Mouse (Mus musculus) MEL (cell line): ENCODE data around the gene Herc1. TPM values are rescaled to one million over a fixed set of nuclear protein-coding genes. Genes with fewer than 3 reads are reported as not detected.

Experiments
- DNase-seq: peaks from one replicate; pipeline ENCODE4 v3.0.0; 2011; ENCODE audit warnings: low read depth, low spot score
- H3K27ac ChIP-seq: 2 replicates; pipeline ENCODE4 v1.5.1; 2012; ENCODE audit warnings: low read depth, mild to moderate bottlenecking, control low read depth, low read length, moderate library complexity; ENCODE audit not compliant: control insufficient read depth
- H3K27me3 ChIP-seq, 2 experiments: fragments of 150-350 bp in 1 of 2; sonication (generic) in 1 of 2; 2 replicates each; pipeline ENCODE4 v1.6.1; 2012; ENCODE audit warnings: low read length in 2 of 2, mild to moderate bottlenecking in 2 of 2, improper control_type of control experiment in 1 of 2, moderate library complexity in 1 of 2; ENCODE audit not compliant: insufficient read depth in 2 of 2, control insufficient read depth in 1 of 2
- H3K36me3 ChIP-seq, 2 experiments: 2 replicates each; pipeline ENCODE4 v1.6.1; 2012 to 2014; ENCODE audit warnings: low read length in 2 of 2, improper control_type of control experiment in 1 of 2, inconsistent platforms in 1 of 2, mild to moderate bottlenecking in 1 of 2; ENCODE audit not compliant: insufficient read depth in 2 of 2, control insufficient read depth in 1 of 2
- H3K4me1 ChIP-seq, 2 experiments: fragments of 150-350 bp in 1 of 2; sonication (generic) in 1 of 2; 2 replicates each; pipeline ENCODE4 v1.6.1; 2012; ENCODE audit warnings: low read length in 2 of 2, improper control_type of control experiment in 1 of 2, mild to moderate bottlenecking in 1 of 2; ENCODE audit not compliant: insufficient read depth in 2 of 2, control insufficient read depth in 1 of 2
- H3K4me3 ChIP-seq, 2 experiments: fragments of 150-350 bp in 1 of 2; sonication (generic) in 1 of 2; 2 replicates each; pipeline ENCODE4 v1.5.1; 2012; ENCODE audit warnings: low read depth in 2 of 2, low read length in 2 of 2, mild to moderate bottlenecking in 2 of 2, moderate library complexity in 2 of 2, control low read depth in 1 of 2, improper control_type of control experiment in 1 of 2; ENCODE audit not compliant: control insufficient read depth in 1 of 2, insufficient read depth in 1 of 2
- H3K79me2 ChIP-seq: 2 replicates; pipeline ENCODE4 v1.6.1; 2012; ENCODE audit warnings: mild to moderate bottlenecking, low read length, moderate library complexity; ENCODE audit not compliant: control insufficient read depth, poor library complexity, insufficient read depth
- H3K9ac ChIP-seq: 2 replicates; pipeline ENCODE4 v1.6.1; 2012; ENCODE audit warnings: low read depth, mild to moderate bottlenecking, control low read depth, low read length, moderate library complexity; ENCODE audit not compliant: control insufficient read depth, poor library complexity, severe bottlenecking
- H3K9me3 ChIP-seq: fragments of 150-350 bp; sonication (generic); replicated peaks from 2 replicates; pipeline ENCODE4 v1.6.1; 2012; ENCODE audit warnings: mild to moderate bottlenecking, low read length, improper control_type of control experiment, moderate library complexity; ENCODE audit not compliant: insufficient read depth
- BHLHE40 ChIP-seq: IDR thresholded peaks from 2 replicates; pipeline ENCODE4 v1.6.1; 2012; ENCODE audit warnings: low read depth, mild to moderate bottlenecking, inconsistent platforms, low read length, improper control_type of control experiment, borderline replicate concordance
- CHD1 ChIP-seq: IDR thresholded peaks from 2 replicates; pipeline ENCODE4 v1.6.1; 2012; ENCODE audit warnings: low read depth, mild to moderate bottlenecking, inconsistent platforms, low read length, improper control_type of control experiment
- CHD2 ChIP-seq: IDR thresholded peaks from 2 replicates; pipeline ENCODE4 v1.6.1; 2011; ENCODE audit warnings: low read length, improper control_type of control experiment
- CTCF ChIP-seq, 3 experiments: IDR thresholded peaks in 2 of 3; conservative IDR thresholded peaks in 1 of 3; 2 replicates each; pipeline ENCODE4 v1.5.1; 2011 to 2012; ENCODE audit warnings: low read length in 3 of 3, low read depth in 2 of 3, mild to moderate bottlenecking in 2 of 3, improper control_type of control experiment in 1 of 3, inconsistent platforms in 1 of 3, mixed read lengths in 1 of 3, moderate library complexity in 1 of 3; ENCODE audit not compliant: control insufficient read depth in 1 of 3, insufficient read depth in 1 of 3, poor library complexity in 1 of 3, severe bottlenecking in 1 of 3
- E2F4 ChIP-seq: IDR thresholded peaks from 2 replicates; pipeline ENCODE4 v1.6.1; 2011; ENCODE audit warnings: low read depth, low read length, improper control_type of control experiment, borderline replicate concordance
- EP300 ChIP-seq, 2 experiments: IDR thresholded peaks; 2 replicates each; pipeline ENCODE4 v1.6.1; 2011; ENCODE audit warnings: improper control_type of control experiment in 2 of 2, low read length in 2 of 2, low read depth in 1 of 2, mild to moderate bottlenecking in 1 of 2
- ETS1 ChIP-seq: IDR thresholded peaks from 2 replicates; pipeline ENCODE4 v1.6.1; 2012; ENCODE audit warnings: low read depth, mild to moderate bottlenecking, inconsistent platforms, low read length, improper control_type of control experiment, moderate library complexity
- GABPA ChIP-seq: IDR thresholded peaks from 2 replicates; pipeline ENCODE4 v1.6.1; 2012; ENCODE audit warnings: low read depth, mild to moderate bottlenecking, inconsistent platforms, low read length, improper control_type of control experiment, moderate library complexity
- GATA1 ChIP-seq: IDR thresholded peaks from 2 replicates; pipeline ENCODE4 v1.6.1; 2011; ENCODE audit warnings: low read depth, low read length, improper control_type of control experiment
- HCFC1 ChIP-seq: IDR thresholded peaks from 2 replicates; pipeline ENCODE4 v1.6.1; 2012; ENCODE audit warnings: low read depth, mild to moderate bottlenecking, inconsistent platforms, low read length, improper control_type of control experiment, moderate library complexity
- JUND ChIP-seq: IDR thresholded peaks from 2 replicates; pipeline ENCODE4 v1.6.1; 2011; ENCODE audit warnings: low read depth, mild to moderate bottlenecking, improper control_type of control experiment, low read length
- KAT2A ChIP-seq: conservative IDR thresholded peaks from 2 replicates; pipeline ENCODE4 v1.6.1; 2012; ENCODE audit warnings: low read depth, low read length, improper control_type of control experiment, inconsistent platforms
- MXI1 ChIP-seq: IDR thresholded peaks from 2 replicates; pipeline ENCODE4 v1.6.1; 2011; ENCODE audit warnings: mild to moderate bottlenecking, low read depth, low read length, improper control_type of control experiment
- MYB ChIP-seq: IDR thresholded peaks from 2 replicates; pipeline ENCODE4 v1.6.1; 2011; ENCODE audit warnings: mild to moderate bottlenecking, low read depth, low read length, improper control_type of control experiment
- MYC ChIP-seq: IDR thresholded peaks from 2 replicates; pipeline ENCODE4 v1.6.1; 2011; ENCODE audit warnings: low read depth, mild to moderate bottlenecking, low read length, improper control_type of control experiment, moderate library complexity
- POLR2AphosphoS5 ChIP-seq: IDR thresholded peaks from 2 replicates; pipeline ENCODE4 v1.6.1; 2012; ENCODE audit warnings: low read depth, borderline replicate concordance, mild to moderate bottlenecking, inconsistent platforms, low read length, moderate library complexity, mixed read lengths
- TBP ChIP-seq: IDR thresholded peaks from 2 replicates; pipeline ENCODE4 v1.8.0; 2011; ENCODE audit warnings: low read depth, low read length, improper control_type of control experiment
- TCF12 ChIP-seq: IDR thresholded peaks from 2 replicates; pipeline ENCODE4 v1.6.1; 2014; ENCODE audit warnings: low read depth, mild to moderate bottlenecking, inconsistent platforms, low read length, improper control_type of control experiment, moderate library complexity
- UBTF ChIP-seq: IDR thresholded peaks from 2 replicates; pipeline ENCODE4 v1.6.1; 2012; ENCODE audit warnings: low read depth, mild to moderate bottlenecking, inconsistent platforms, low read length, improper control_type of control experiment, moderate library complexity, borderline replicate concordance; ENCODE audit not compliant: insufficient read depth
- ZNF384 ChIP-seq: IDR thresholded peaks from 2 replicates; pipeline ENCODE4 v1.6.1; 2012; ENCODE audit warnings: low read depth, mild to moderate bottlenecking, inconsistent platforms, low read length, improper control_type of control experiment
- polyA plus RNA-seq, 2 experiments: library from polyadenylated mRNA; stranded (reverse) in 1 of 2; unstranded in 1 of 2; fragments of >175 nt in 1 of 2; fragments of >200 nt in 1 of 2; gene quantifications; 2 replicates each; pipeline versions ENCODE4 v1.2.1 to v1.2.4; 2012; ENCODE audit warnings: low replicate concordance in 2 of 2, low read depth in 1 of 2; ENCODE audit not compliant: insufficient read length in 2 of 2, insufficient read depth in 1 of 2, missing spikeins in 1 of 2
- total RNA-seq: library from RNA; depleted of rRNA; stranded (reverse); fragments of 300-350 nt; gene quantifications from 2 replicates; pipeline ENCODE4 v1.2.3, GENCODE M21; 2012

The Herc1 gene
- total and polyA plus RNA-seq, 3 experiments: 22.7 to 28.8 (median 23.2) TPM

- H3K36me3 ChIP-seq: peaks cover 0 to 8% of the 10 kb centered on the region in 2 experiments; a peak in 2 of 4 replicates
- H3K27me3 ChIP-seq: peaks cover 0 to 3% of the 10 kb centered on the region in 2 experiments; a peak in 3 of 4 replicates
- no peak overlapping the region for H3K27ac ChIP-seq
- no peak overlapping the region for H3K9ac ChIP-seq
- H3K4me1 ChIP-seq: peaks cover 6 to 14% of the 10 kb centered on the region in 2 experiments
- H3K4me3 ChIP-seq: no peak overlapping the region
- DNase-seq: no peak
- no peaks in the 10 kb centered on the region; the same call in 1 of the 2 replicates for H3K79me2 ChIP-seq
- TF ChIP-seq UBTF: no peak
- no peak for TF ChIP-seq HCFC1
- no peak for TF ChIP-seq GATA1
- no peak for TF ChIP-seq ETS1
- no peak for TF ChIP-seq POLR2AphosphoS5
- TF ChIP-seq MYB: no peak
- no peak for TF ChIP-seq TBP
- no peak for TF ChIP-seq TCF12
- no peak for TF ChIP-seq E2F4
- no peak for TF ChIP-seq CTCF (IDR thresholded peaks at IDR 0.05 in 2 of 3, conservative IDR thresholded peaks at IDR 0.05 in 1 of 3; ENCODE audit: control insufficient read depth in 1 of 3, insufficient read depth in 1 of 3, low read depth in 2 of 3, low read length in 3 of 3, poor library complexity in 1 of 3, severe bottlenecking in 1 of 3)
- TF ChIP-seq CHD2: no peak
- no peak for TF ChIP-seq JUND
- no peaks in the 10 kb centered on the region for H3K9me3 ChIP-seq
Observed at GRCm38 (mm10) chr9:66308741-66309140, 41.5 kb upstream of the Herc1 start.

GRCm38 (mm10) chr9:66311458-66311857 is 38.8 kb upstream of the Herc1 start:
- H3K4me1 ChIP-seq: no peaks in the 10 kb centered on the region; a peak in 1 of 4 replicates
- DNase-seq: no peak
- H3K27ac ChIP-seq: no peak overlapping the region
- no peaks in the 10 kb centered on the region for H3K9me3 ChIP-seq
- no peak overlapping the region for H3K4me3 ChIP-seq
- H3K36me3 ChIP-seq: no peaks in the 10 kb centered on the region
- no peaks in the 10 kb centered on the region for H3K79me2 ChIP-seq
- TF ChIP-seq JUND (no peak), MXI1 (no peak), ZNF384 (no peak), CHD1 (no peak), CHD2 (no peak), TCF12 (no peak), GABPA (no peak), EP300 (IDR thresholded peaks at IDR 0.05; ENCODE audit: low read depth in 1 of 2, low read length in 2 of 2) (no peak), BHLHE40 (no peak), KAT2A (no peak), MYC (no peak)
- peaks cover 0 to 3% of the 10 kb centered on the region in 2 experiments; a peak in 3 of 4 replicates for H3K27me3 ChIP-seq
- H3K9ac ChIP-seq: no peak overlapping the region
